Mouse (Mus musculus) midbrain, postnatal 0 days (tissue): ENCODE measurements around the gene Trim17. TPM values are rescaled to one million over a fixed set of nuclear protein-coding genes. Genes with fewer than 3 reads are reported as not detected.

Source experiments
- ATAC-seq: fragments of 200-750 bp; cut with Nextera tagmentation; 2 replicates; pipeline ENCODE4 v1.8.0; 2017; ENCODE audit warnings: moderate number of reproducible peaks, mild to moderate bottlenecking, moderate TSS enrichment, moderate library complexity; ENCODE audit not compliant: low FRiP score
- DNase-seq: peaks from one replicate; pipeline ENCODE4 v3.0.0-alpha.2; 2015; ENCODE audit warnings: low spot score
- H3K27ac ChIP-seq: fragments of 300-500 bp; sonication (generic); 2 replicates; pipeline ENCODE4 v1.5.1; 2014; ENCODE audit warnings: low read depth, mild to moderate bottlenecking, low read length, mixed read lengths
- H3K27me3 ChIP-seq: fragments of 300-500 bp; sonication (generic); 2 replicates; pipeline ENCODE4 v1.6.1; 2014; ENCODE audit warnings: low read length, control low read depth, mixed read lengths; ENCODE audit not compliant: insufficient read depth
- H3K36me3 ChIP-seq: fragments of 300-500 bp; sonication (generic); 2 replicates; pipeline ENCODE4 v1.6.1; 2014; ENCODE audit warnings: low read length, control low read depth, mixed read lengths; ENCODE audit not compliant: insufficient read depth
- H3K4me1 ChIP-seq: fragments of 300-500 bp; sonication (generic); 2 replicates; pipeline ENCODE4 v1.6.1; 2014; ENCODE audit warnings: mild to moderate bottlenecking, control low read depth, antibody characterized with exemption, low read length, mixed read lengths; ENCODE audit not compliant: insufficient read depth
- H3K4me2 ChIP-seq: fragments of 300-500 bp; sonication (generic); 2 replicates; pipeline ENCODE4 v1.6.1; 2014; ENCODE audit warnings: low read depth, mild to moderate bottlenecking, low read length, mixed read lengths; ENCODE audit not compliant: poor library complexity, severe bottlenecking
- H3K4me3 ChIP-seq: fragments of 300-500 bp; sonication (generic); 2 replicates; pipeline ENCODE4 v1.5.1; 2014; ENCODE audit warnings: low read depth, mild to moderate bottlenecking, low read length, moderate library complexity
- H3K9ac ChIP-seq: fragments of 300-500 bp; sonication (generic); replicated peaks from 2 replicates; pipeline ENCODE4 v1.6.1; 2014; ENCODE audit warnings: mild to moderate bottlenecking, low read length, moderate library complexity, mixed read lengths; ENCODE audit not compliant: poor library complexity, severe bottlenecking
- H3K9me3 ChIP-seq: fragments of 300-500 bp; sonication (generic); 2 replicates; pipeline ENCODE4 v1.6.1; 2016; ENCODE audit warnings: low read length, control low read depth
- CTCF ChIP-seq: IDR thresholded peaks from 2 replicates; pipeline ENCODE4 v1.5.1; 2016; ENCODE audit warnings: antibody characterized with exemption, mild to moderate bottlenecking
- WGBS: fragments of 180-500 bp; shearing (Covaris S2); extraction: QIAGEN DNeasy Blood & Tissue Kit; methylation state at CpG from one replicate; pipeline ENCODE4 v1.1.7; 2014; 5-methylcytosine and 5-hydroxymethylcytosine counted together
- polyA plus RNA-seq: library from polyadenylated mRNA; unstranded; fragments of >200 nt; fragmentation: Nextera tagmentation; extraction: Ambion mirVana; gene quantifications from 2 replicates; pipeline ENCODE4 v1.2.1, GENCODE M21; 2015
- total RNA-seq: library from RNA; depleted of rRNA; stranded (reverse); fragments of >200 nt; gene quantifications from 2 replicates; pipeline ENCODE4 v1.2.3, GENCODE M21; 2014

Trim17 gene
- total and polyA plus RNA-seq, 2 experiments from 2014 or later, result 0.72 to 2.2 TPM

- Histone ChIP-seq H3K27ac (no peak overlapping the region), H3K4me3 (peak overlapping the region; percentile 39; the same call in 1 of the 2 replicates), H3K27me3 (0 out of 2 replicates have a peak, but pooled peaks cover 6% of the 10 kb centered on the region), H3K4me2 (peak overlapping the region; percentile 69), H3K9ac (peak overlapping the region; percentile 54; the same call in 1 of the 2 replicates), H3K4me1 (0 out of 2 replicates have a peak, but pooled peaks cover 4% of the 10 kb centered on the region), H3K9me3 (no peaks in the 10 kb centered on the region), H3K36me3 (peaks cover 5% of the 10 kb centered on the region; the same call in 1 of the 2 replicates)
- ATAC-seq (no peak), DNase-seq (no peak)
- TF ChIP-seq CTCF, result no peak
- 73% methylated on average over 9 of the region's 9 CpGs for WGBS
These were observed 40.7 kb downstream of the Trim17 start for GRCm38 (mm10) chr11:58995061-58995806.

DNA sequence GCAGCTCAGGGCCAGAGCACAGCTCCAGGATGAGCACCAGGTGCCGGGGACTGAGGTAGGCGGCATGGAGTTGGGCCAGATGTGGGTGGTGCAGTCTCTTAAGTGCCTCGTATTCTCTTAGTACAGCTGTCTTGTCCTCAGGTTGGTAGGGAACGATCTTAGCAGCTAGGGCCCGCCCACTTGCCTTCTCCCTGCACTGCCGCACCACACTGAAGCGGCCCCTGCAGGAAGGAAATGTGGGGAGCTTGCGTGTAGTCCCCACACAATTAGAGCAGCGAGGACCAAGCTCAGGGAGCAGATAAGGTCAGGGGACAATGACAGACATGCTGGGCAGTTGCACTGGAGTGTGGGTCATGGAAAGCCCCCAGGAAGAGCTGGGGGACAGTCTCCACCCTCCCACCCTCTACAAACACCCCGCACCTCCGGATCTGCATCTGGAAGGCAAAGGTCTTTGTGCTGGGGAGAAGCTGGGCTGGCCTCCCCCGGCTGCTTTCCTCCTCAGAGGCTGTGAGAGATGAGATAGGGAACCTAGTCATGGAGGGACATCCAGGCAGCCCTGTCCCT lies 41.4 kb downstream of the Trim17 start:
- no peak overlapping the region for H3K27ac ChIP-seq
- no peak overlapping the region for H3K4me3 ChIP-seq
- peaks cover under 1% of the 10 kb centered on the region; the same call in 1 of the 2 replicates for H3K36me3 ChIP-seq
- 0 out of 2 replicates have a peak, but pooled peaks cover 4% of the 10 kb centered on the region for H3K4me1 ChIP-seq
- WGBS, result 48% methylated on average over 12 of the region's 12 CpGs
- H3K9ac ChIP-seq, result no peak overlapping the region
- ATAC-seq (no peak), DNase-seq (no peak)
- no peaks in the 10 kb centered on the region for H3K9me3 ChIP-seq
- H3K27me3 ChIP-seq, result 0 out of 2 replicates have a peak, but pooled peaks cover 6% of the 10 kb centered on the region
- no peak for TF ChIP-seq CTCF
- H3K4me2 ChIP-seq, result no peak overlapping the region

DNA sequence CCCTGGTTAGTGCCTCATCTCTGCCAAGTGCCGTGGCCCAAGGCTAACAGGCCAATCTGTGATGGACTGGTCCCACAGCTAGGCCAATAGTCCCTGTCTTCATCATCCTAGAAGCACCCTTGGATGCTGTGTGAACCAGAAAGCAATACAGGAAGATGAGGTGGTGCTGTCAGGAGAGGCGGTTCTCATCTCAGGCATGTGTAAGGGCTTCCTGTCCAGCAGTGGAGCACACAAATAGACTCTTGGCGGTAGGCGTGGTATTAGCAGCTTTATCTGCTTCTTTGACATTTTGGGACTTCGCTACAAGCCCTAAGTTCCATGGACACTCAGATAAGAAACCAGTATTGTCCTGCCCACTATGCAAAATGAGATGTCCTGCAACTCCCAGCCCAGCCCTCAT lies 43.1 kb downstream of the Trim17 start:
- WGBS, result 77% methylated on average over 5 of the region's 5 CpGs
- no peak overlapping the region for H3K4me2 ChIP-seq

DNA sequence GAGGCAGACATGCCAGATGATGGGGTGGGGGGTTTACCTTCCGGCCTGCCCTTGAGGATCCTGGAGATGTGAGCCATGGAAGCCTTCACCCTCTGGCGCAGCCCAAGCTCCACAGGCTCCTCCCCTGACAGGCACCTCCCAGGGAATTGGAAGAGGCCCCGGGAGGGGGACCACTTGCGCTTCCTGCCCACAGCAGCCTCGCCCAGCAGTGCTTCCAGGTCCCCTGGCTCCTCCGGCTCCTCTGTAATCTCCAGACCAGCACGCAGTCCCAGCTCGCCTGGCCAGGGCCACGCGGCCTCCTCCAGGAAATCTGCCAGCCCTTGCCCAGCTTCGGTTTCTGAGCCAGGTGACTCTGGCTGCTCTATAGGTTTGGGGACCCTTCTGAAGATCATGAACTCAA lies 44.7 kb downstream of the Trim17 start:
- ATAC-seq (no peak), DNase-seq (no peak)
- Histone ChIP-seq H3K4me1 (0 out of 2 replicates have a peak, but pooled peaks cover under 1% of the 10 kb centered on the region), H3K9ac (no peak overlapping the region), H3K4me2 (no peak overlapping the region), H3K4me3 (no peak overlapping the region), H3K9me3 (no peaks in the 10 kb centered on the region), H3K27ac (no peak overlapping the region), H3K36me3 (no peaks in the 10 kb centered on the region), H3K27me3 (0 out of 2 replicates have a peak, but pooled peaks cover 6% of the 10 kb centered on the region)
- 57% methylated on average over 11 of the region's 11 CpGs for WGBS
- no peak for TF ChIP-seq CTCF

More for the DNA sequence above, 43.1 kb downstream of the Trim17 start:
- Histone ChIP-seq H3K36me3 (no peaks in the 10 kb centered on the region), H3K4me1 (0 out of 2 replicates have a peak, but pooled peaks cover 4% of the 10 kb centered on the region), H3K27me3 (0 out of 2 replicates have a peak, but pooled peaks cover 6% of the 10 kb centered on the region), H3K4me3 (no peak overlapping the region), H3K9me3 (no peaks in the 10 kb centered on the region), H3K9ac (no peak overlapping the region), H3K27ac (no peak overlapping the region)
- DNase-seq (no peak), ATAC-seq (no peak)
- no peak for TF ChIP-seq CTCF

- no peak overlapping the region for H3K4me3 ChIP-seq
These were observed 45.3 kb downstream of the Trim17 start for GRCm38 (mm10) chr11:58999830-59000229.

GRCm38 (mm10) chr11:59000635-59001034 lies 46.1 kb downstream of the Trim17 start:
- Histone ChIP-seq H3K4me3 (no peak overlapping the region), H3K36me3 (no peaks in the 10 kb centered on the region), H3K9ac (no peak overlapping the region), H3K27ac (no peak overlapping the region), H3K4me2 (no peak overlapping the region), H3K9me3 (no peaks in the 10 kb centered on the region), H3K4me1 (no peaks in the 10 kb centered on the region), H3K27me3 (0 out of 2 replicates have a peak, but pooled peaks cover 5% of the 10 kb centered on the region)
- TF ChIP-seq CTCF, result no peak
- DNase-seq (no peak), ATAC-seq (no peak)
- WGBS, result 93% methylated on average over 21 of the region's 21 CpGs

More at GRCm38 (mm10) chr11:58999830-59000229, 45.3 kb downstream of the Trim17 start:
- Histone ChIP-seq H3K36me3 (no peaks in the 10 kb centered on the region), H3K4me1 (no peaks in the 10 kb centered on the region), H3K9me3 (no peaks in the 10 kb centered on the region), H3K9ac (no peak overlapping the region), H3K27ac (no peak overlapping the region), H3K4me2 (no peak overlapping the region), H3K27me3 (0 out of 2 replicates have a peak, but pooled peaks cover 6% of the 10 kb centered on the region)
- no peak for TF ChIP-seq CTCF
- ATAC-seq (no peak), DNase-seq (no peak)
- 83% methylated on average over 6 of the region's 6 CpGs for WGBS
